Mouse (Mus musculus) neural tube, embryonic 15.5 days (tissue): ENCODE measurements at regions not wholly inside any gene's neighbourhood (a gene's known extent, or its start where the extent isn't known, plus 50 kb on each side); places are given as distances from the start of the nearest gene placed in this dataset.
A peak's percentile ranks its signal among the peaks of the same experiment; 100 is the strongest.

Source experiments
- ATAC-seq: fragments of 200-750 bp; cut with Nextera tagmentation; 2 replicates; pipeline ENCODE4 v1.8.0; 2017; ENCODE audit warnings: mild to moderate bottlenecking, moderate TSS enrichment, moderate library complexity; ENCODE audit not compliant: low FRiP score
- H3K27ac ChIP-seq: fragments of 300-500 bp; sonication (generic); replicated peaks from 2 replicates; pipeline ENCODE4 v1.5.1; 2015; ENCODE audit warnings: mild to moderate bottlenecking, inconsistent platforms
- H3K27me3 ChIP-seq: fragments of 300-500 bp; sonication (generic); replicated peaks from 2 replicates; pipeline ENCODE4 v1.6.1; 2015; ENCODE audit warnings: inconsistent platforms
- H3K36me3 ChIP-seq: fragments of 300-500 bp; sonication (generic); 2 replicates; pipeline ENCODE4 v1.6.1; 2015; ENCODE audit warnings: inconsistent platforms
- H3K4me1 ChIP-seq: fragments of 300-500 bp; sonication (generic); 2 replicates; pipeline ENCODE4 v1.6.1; 2015; ENCODE audit warnings: inconsistent platforms
- H3K4me2 ChIP-seq: fragments of 300-500 bp; sonication (generic); 2 replicates; pipeline ENCODE4 v1.6.1; 2015; ENCODE audit warnings: inconsistent platforms, mild to moderate bottlenecking, moderate library complexity
- H3K4me3 ChIP-seq: fragments of 300-500 bp; sonication (generic); replicated peaks from 2 replicates; pipeline ENCODE4 v1.5.1; 2015; ENCODE audit warnings: mild to moderate bottlenecking, inconsistent platforms
- H3K9ac ChIP-seq: fragments of 300-500 bp; sonication (generic); replicated peaks from 2 replicates; pipeline ENCODE4 v1.6.1; 2015; ENCODE audit warnings: mild to moderate bottlenecking, inconsistent platforms
- H3K9me3 ChIP-seq: fragments of 300-500 bp; sonication (generic); replicated peaks from 2 replicates; pipeline ENCODE4 v1.6.1; 2016; ENCODE audit warnings: inconsistent platforms
- WGBS: fragments of 180-500 bp; shearing (Covaris S2); methylation state at CpG from one replicate; pipeline ENCODE4 v1.1.7; 2015; ENCODE audit warnings: mixed read lengths; 5-methylcytosine and 5-hydroxymethylcytosine counted together

GRCm38 (mm10) chr5:120285036-120285435 lies 146.5 kb upstream of the Lhx5 start:
- Histone ChIP-seq H3K27me3 (0 out of 2 replicates have a peak, but pooled peaks cover 5% of the 10 kb centered on the region), H3K4me1 (peaks cover 42% of the 10 kb centered on the region), H3K4me3 (no peak overlapping the region), H3K36me3 (no peaks in the 10 kb centered on the region), H3K4me2 (no peak overlapping the region), H3K9ac (no peak overlapping the region), H3K9me3 (no peaks in the 10 kb centered on the region), H3K27ac (0 out of 2 replicates have a peak overlapping the region, but pooled peaks have one; percentile 51)
- ATAC-seq: no peak
- WGBS: 10% methylated on average over 9 of the region's 9 CpGs

- Histone ChIP-seq H3K4me1 (peaks cover 25% of the 10 kb centered on the region), H3K27me3 (peaks cover 2% of the 10 kb centered on the region; the same call in 1 of the 2 replicates), H3K4me3 (no peak overlapping the region), H3K36me3 (no peaks in the 10 kb centered on the region), H3K9ac (no peak overlapping the region), H3K27ac (no peak overlapping the region), H3K9me3 (no peaks in the 10 kb centered on the region), H3K4me2 (no peak overlapping the region)
- 39% methylated on average over 4 of the region's 4 CpGs for WGBS
- ATAC-seq: no peak
Observed at GRCm38 (mm10) chr5:120286787-120287186, 144.7 kb upstream of the Lhx5 start.

- H3K9ac ChIP-seq: 0 out of 2 replicates have a peak overlapping the region, but pooled peaks have one; percentile 10
- H3K4me1 ChIP-seq: peaks cover 22% of the 10 kb centered on the region
- H3K27ac ChIP-seq: no peak overlapping the region; the same call in 1 of the 2 replicates
- H3K4me2 ChIP-seq: peak overlapping the region; percentile 41
- peaks cover 5% of the 10 kb centered on the region; the same call in 1 of the 2 replicates for H3K27me3 ChIP-seq
- ATAC-seq: no peak
- no peaks in the 10 kb centered on the region for H3K36me3 ChIP-seq
- H3K4me3 ChIP-seq: no peak overlapping the region
- H3K9me3 ChIP-seq: no peaks in the 10 kb centered on the region
- 16% methylated on average over 23 of the region's 23 CpGs for WGBS
Observed at GRCm38 (mm10) chr5:120288036-120288684, 143.3 kb upstream of the Lhx5 start.

- H3K9ac ChIP-seq: no peak overlapping the region
- H3K9me3 ChIP-seq: no peaks in the 10 kb centered on the region
- H3K4me2 ChIP-seq: no peak overlapping the region
- H3K27me3 ChIP-seq: peaks cover 16% of the 10 kb centered on the region
- WGBS: 49% methylated on average over 16 of the region's 16 CpGs
- no peak overlapping the region for H3K27ac ChIP-seq
- ATAC-seq: no peak
- H3K4me1 ChIP-seq: peaks cover 11% of the 10 kb centered on the region
- H3K4me3 ChIP-seq: no peak overlapping the region
- H3K36me3 ChIP-seq: no peaks in the 10 kb centered on the region
Observed at GRCm38 (mm10) chr5:120294526-120295078, 136.9 kb upstream of the Lhx5 start.

GRCm38 (mm10) chr5:120297190-120297589 lies 134.3 kb upstream of the Lhx5 start:
- ATAC-seq: no peak
- H3K9me3 ChIP-seq: no peaks in the 10 kb centered on the region
- H3K36me3 ChIP-seq: no peaks in the 10 kb centered on the region
- H3K4me1 ChIP-seq: peaks cover 33% of the 10 kb centered on the region
- no peak overlapping the region for H3K27ac ChIP-seq
- H3K4me3 ChIP-seq: no peak overlapping the region
- no peak overlapping the region for H3K9ac ChIP-seq
- WGBS: 8% methylated on average over 10 of the region's 10 CpGs
- H3K4me2 ChIP-seq: no peak overlapping the region
- peaks cover 24% of the 10 kb centered on the region for H3K27me3 ChIP-seq

GRCm38 (mm10) chr5:120297665-120298282 lies 133.7 kb upstream of the Lhx5 start:
- ATAC-seq: no peak
- peaks cover 39% of the 10 kb centered on the region for H3K4me1 ChIP-seq
- H3K9ac ChIP-seq: no peak overlapping the region
- no peak overlapping the region for H3K27ac ChIP-seq
- H3K9me3 ChIP-seq: no peaks in the 10 kb centered on the region
- H3K4me2 ChIP-seq: no peak overlapping the region
- peaks cover 29% of the 10 kb centered on the region for H3K27me3 ChIP-seq
- WGBS: 46% methylated on average over 3 of the region's 3 CpGs
- no peaks in the 10 kb centered on the region for H3K36me3 ChIP-seq
- no peak overlapping the region for H3K4me3 ChIP-seq

- Histone ChIP-seq H3K4me3 (peak overlapping the region; percentile 32), H3K4me1 (peaks cover 46% of the 10 kb centered on the region), H3K9me3 (no peaks in the 10 kb centered on the region), H3K36me3 (no peaks in the 10 kb centered on the region), H3K4me2 (peak overlapping the region; percentile 64), H3K27ac (0 out of 2 replicates have a peak overlapping the region, but pooled peaks have one; percentile 33), H3K27me3 (peaks cover 39% of the 10 kb centered on the region), H3K9ac (peak overlapping the region; percentile 40)
- no peak for ATAC-seq
- 5% methylated on average over 14 of the region's 16 CpGs for WGBS
Observed at GRCm38 (mm10) chr5:120301672-120302071, 129.8 kb upstream of the Lhx5 start.

- Histone ChIP-seq H3K4me3 (peak overlapping the region; percentile 32), H3K27me3 (peaks cover 39% of the 10 kb centered on the region), H3K4me2 (peak overlapping the region; percentile 64), H3K9me3 (no peaks in the 10 kb centered on the region), H3K9ac (peak overlapping the region; percentile 40), H3K36me3 (no peaks in the 10 kb centered on the region), H3K4me1 (peaks cover 40% of the 10 kb centered on the region), H3K27ac (peak overlapping the region; percentile 56; the same call in 1 of the 2 replicates)
- no peak for ATAC-seq
- 1% methylated on average over 43 of the region's 47 CpGs for WGBS
Observed at GRCm38 (mm10) chr5:120302307-120302706, 129.2 kb upstream of the Lhx5 start.

- H3K9me3 ChIP-seq: no peaks in the 10 kb centered on the region
- peak overlapping the region; percentile 51 for H3K4me2 ChIP-seq
- H3K9ac ChIP-seq: no peak overlapping the region
- 1% methylated on average over 13 of the region's 13 CpGs for WGBS
- peaks cover 34% of the 10 kb centered on the region for H3K27me3 ChIP-seq
- 0 out of 2 replicates have a peak overlapping the region, but pooled peaks have one; percentile 14 for H3K27ac ChIP-seq
- H3K36me3 ChIP-seq: no peaks in the 10 kb centered on the region
- ATAC-seq: peak; percentile 32; the same call in 1 of the 2 replicates
- peaks cover 39% of the 10 kb centered on the region for H3K4me1 ChIP-seq
- no peak overlapping the region for H3K4me3 ChIP-seq
Observed at GRCm38 (mm10) chr5:120304295-120304701, 127.2 kb upstream of the Lhx5 start.

- Histone ChIP-seq H3K4me1 (peaks cover 6% of the 10 kb centered on the region; the same call in 1 of the 2 replicates), H3K27me3 (peaks cover 4% of the 10 kb centered on the region; the same call in 1 of the 2 replicates), H3K4me3 (no peak overlapping the region), H3K36me3 (no peaks in the 10 kb centered on the region), H3K4me2 (no peak overlapping the region), H3K27ac (no peak overlapping the region), H3K9ac (no peak overlapping the region), H3K9me3 (no peaks in the 10 kb centered on the region)
- WGBS: 86% methylated on average over 6 of the region's 6 CpGs
- ATAC-seq: no peak
Observed at GRCm38 (mm10) chr5:120312299-120312698, 119.2 kb upstream of the Lhx5 start.

GRCm38 (mm10) chr5:120313984-120314383 lies 117.5 kb upstream of the Lhx5 start:
- H3K4me2 ChIP-seq: no peak overlapping the region
- no peak for ATAC-seq
- no peaks in the 10 kb centered on the region for H3K36me3 ChIP-seq
- H3K9ac ChIP-seq: no peak overlapping the region
- WGBS: 81% methylated on average over 6 of the region's 6 CpGs
- H3K4me3 ChIP-seq: no peak overlapping the region
- no peak overlapping the region for H3K27ac ChIP-seq
- peaks cover 5% of the 10 kb centered on the region; the same call in 1 of the 2 replicates for H3K27me3 ChIP-seq
- no peaks in the 10 kb centered on the region for H3K9me3 ChIP-seq
- peaks cover 6% of the 10 kb centered on the region; the same call in 1 of the 2 replicates for H3K4me1 ChIP-seq
